Mouse (Mus musculus): ENCODE measurements at regions not wholly inside any gene's neighbourhood (a gene's known extent, or its start where the extent isn't known, plus 50 kb on each side); places are given as distances from the start of the nearest gene placed in this dataset.

GRCm38 (mm10) chr5:125843259-125843658 lies 311.7 kb downstream of the Tmem132b start:
- DNase-seq = no peak
- intact Hi-C loops (cut with DNase I; ENCODE audit: low total_unique reads) = no loop called here

GRCm38 (mm10) chr5:125849722-125850121 lies 318.1 kb downstream of the Tmem132b start:
- no peak for DNase-seq
- intact Hi-C loops (cut with DNase I; ENCODE audit: low total_unique reads) = no loop called here

GRCm38 (mm10) chr5:125876296-125876695 lies 344.7 kb downstream of the Tmem132b start:
- intact Hi-C loops (cut with DNase I; ENCODE audit: low total_unique reads) = no loop called here
- peak; percentile 3 for DNase-seq

GRCm38 (mm10) chr5:125888840-125889239 lies 357.3 kb downstream of the Tmem132b start:
- intact Hi-C loops (cut with DNase I; ENCODE audit: low total_unique reads) = no loop called here
- no peak for DNase-seq

- intact Hi-C loops (cut with DNase I; ENCODE audit: low total_unique reads) = no loop called here
- DNase-seq = no peak
Measured at GRCm38 (mm10) chr5:125893864-125894263, 362.3 kb downstream of the Tmem132b start.

- intact Hi-C loops (cut with DNase I; ENCODE audit: low total_unique reads) = no loop called here
Measured at GRCm38 (mm10) chr5:125902038-125902437, 370.5 kb downstream of the Tmem132b start.

GRCm38 (mm10) chr5:125904426-125904825 lies 372.9 kb downstream of the Tmem132b start:
- intact Hi-C loops (cut with DNase I; ENCODE audit: low total_unique reads) = no loop called here

More at GRCm38 (mm10) chr5:125902038-125902437, 370.5 kb downstream of the Tmem132b start:
- no peak for DNase-seq

DNA sequence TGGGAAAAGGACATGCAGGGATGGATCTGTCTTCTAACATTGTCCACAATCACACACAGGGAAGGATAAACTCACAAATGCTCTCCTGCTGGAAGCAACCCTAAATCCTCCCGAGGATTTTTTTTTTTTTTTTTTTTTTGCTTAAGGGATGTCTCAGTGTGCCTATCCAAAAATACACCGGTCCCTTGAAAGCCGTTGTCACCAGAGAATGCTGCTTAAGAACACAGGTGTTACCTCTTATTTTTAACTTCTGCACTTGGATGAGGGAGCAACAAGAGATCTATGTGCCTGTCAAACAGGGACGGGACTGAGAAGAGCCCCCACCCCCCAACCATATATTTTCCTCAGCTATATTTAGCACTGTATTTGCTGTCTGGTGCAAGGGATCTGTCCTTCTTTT lies 375.8 kb downstream of the Tmem132b start:
- DNase-seq = no peak
- intact Hi-C loops (cut with DNase I; ENCODE audit: low total_unique reads) = no loop called here

More at GRCm38 (mm10) chr5:125904426-125904825, 372.9 kb downstream of the Tmem132b start:
- DNase-seq = no peak

DNA sequence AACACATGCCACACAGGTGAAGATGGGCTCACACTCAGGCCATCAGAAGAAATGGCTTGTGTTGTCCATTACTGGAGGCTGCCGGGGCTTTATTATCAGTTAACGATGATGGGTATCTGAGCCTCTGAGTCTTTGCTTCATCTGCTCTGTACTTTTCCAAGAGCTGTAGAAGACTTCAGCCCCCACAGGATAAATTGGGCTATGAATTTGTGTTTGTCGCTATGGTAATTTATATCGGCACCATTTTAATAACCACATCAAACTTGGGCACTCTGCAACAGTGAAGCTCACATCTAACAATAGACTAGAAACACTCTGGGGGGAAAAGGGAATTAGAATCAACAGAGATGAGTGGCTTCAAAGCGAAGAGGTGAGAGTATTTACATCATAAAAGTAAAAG lies 376.3 kb downstream of the Tmem132b start:
- intact Hi-C loops (cut with DNase I; ENCODE audit: low total_unique reads) = no loop called here
- no peak for DNase-seq

- intact Hi-C loops (cut with DNase I; ENCODE audit: low total_unique reads) = no loop called here
- DNase-seq = no peak
Measured at GRCm38 (mm10) chr5:125915857-125916256, 384.3 kb downstream of the Tmem132b start.

DNA sequence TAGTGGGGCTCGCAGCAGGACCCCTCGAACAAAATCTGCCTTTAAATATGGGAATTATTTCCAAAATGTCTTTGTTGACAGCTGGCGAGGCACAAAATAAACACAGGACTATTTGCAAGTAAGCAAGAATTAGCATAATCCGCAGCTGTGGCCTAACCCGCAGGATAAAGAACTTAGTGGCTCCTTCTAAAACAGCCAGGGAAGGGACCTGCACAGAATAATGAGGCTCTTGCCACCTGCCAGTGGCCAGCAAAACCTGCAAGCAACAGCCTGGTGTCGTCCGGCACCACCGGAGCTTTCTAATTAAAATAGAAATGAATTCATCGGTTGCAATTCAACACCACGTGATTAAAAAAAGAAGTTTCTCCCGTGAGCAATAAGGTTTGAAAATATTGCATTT lies 389.4 kb downstream of the Tmem132b start:
- intact Hi-C loops (cut with DNase I; ENCODE audit: low total_unique reads) = no loop called here
- no peak for DNase-seq

DNA sequence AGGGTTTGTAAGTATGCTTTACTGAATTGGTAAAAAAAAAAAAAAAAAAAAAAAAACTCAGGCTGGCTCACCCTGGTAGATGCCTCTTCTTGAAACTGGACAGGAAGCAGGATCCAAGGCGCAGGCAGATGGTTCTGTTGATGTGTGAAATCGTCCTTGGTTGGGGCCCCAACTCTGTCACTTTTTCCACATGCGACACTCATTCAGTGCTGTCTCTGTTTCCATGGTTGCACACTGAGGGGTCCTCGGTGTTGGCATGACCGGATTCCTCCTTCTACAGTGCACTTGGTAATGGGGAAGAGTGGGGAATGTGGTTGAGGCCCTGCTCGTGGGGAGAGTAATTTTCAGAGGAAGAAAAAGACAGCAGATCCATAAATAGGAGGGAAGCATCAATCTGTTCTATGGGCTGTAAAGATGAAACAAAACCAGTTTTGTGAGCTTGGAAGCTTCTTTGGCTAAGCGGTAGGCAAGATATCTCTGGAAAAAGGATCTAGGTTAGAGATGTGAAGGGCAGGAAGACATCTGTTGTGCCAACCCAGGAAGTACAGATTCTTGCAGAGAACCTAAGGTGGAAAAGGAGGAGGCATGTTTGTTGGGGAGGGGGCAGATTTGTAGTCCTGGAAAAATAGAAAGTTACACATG lies 394.4 kb downstream of the Tmem132b start:
- intact Hi-C loops (cut with DNase I; ENCODE audit: low total_unique reads) = no loop called here
- no peak for DNase-seq

- intact Hi-C loops (cut with DNase I; ENCODE audit: low total_unique reads) = no loop called here
- DNase-seq = no peak
Measured at GRCm38 (mm10) chr5:125931502-125931901, 399.9 kb downstream of the Tmem132b start.

- no peak for DNase-seq
- intact Hi-C loops (cut with DNase I; ENCODE audit: low total_unique reads) = no loop called here
Measured at GRCm38 (mm10) chr5:125939416-125939815, 407.8 kb downstream of the Tmem132b start.

DNA sequence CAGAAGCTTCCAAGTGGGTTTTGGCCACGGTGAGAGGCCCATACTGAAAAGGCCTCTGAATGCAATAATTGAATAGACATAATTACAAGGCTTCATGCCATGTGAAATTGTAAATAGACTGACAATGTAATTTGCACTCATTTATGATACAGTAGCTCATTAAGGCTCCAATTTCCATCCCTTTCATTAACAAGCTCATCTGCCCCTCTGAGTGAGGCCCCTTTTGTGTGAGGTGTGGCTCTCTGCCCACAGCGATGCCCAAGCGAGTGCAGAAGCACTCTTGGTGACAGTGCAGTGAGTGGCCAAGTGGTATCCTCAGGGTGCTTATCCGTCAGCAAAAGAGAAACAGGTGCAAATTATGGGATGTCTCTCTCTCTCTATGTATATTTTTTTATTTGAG lies 415.2 kb downstream of the Tmem132b start:
- no peak for DNase-seq
- intact Hi-C loops (cut with DNase I; ENCODE audit: low total_unique reads) = no loop called here

DNA sequence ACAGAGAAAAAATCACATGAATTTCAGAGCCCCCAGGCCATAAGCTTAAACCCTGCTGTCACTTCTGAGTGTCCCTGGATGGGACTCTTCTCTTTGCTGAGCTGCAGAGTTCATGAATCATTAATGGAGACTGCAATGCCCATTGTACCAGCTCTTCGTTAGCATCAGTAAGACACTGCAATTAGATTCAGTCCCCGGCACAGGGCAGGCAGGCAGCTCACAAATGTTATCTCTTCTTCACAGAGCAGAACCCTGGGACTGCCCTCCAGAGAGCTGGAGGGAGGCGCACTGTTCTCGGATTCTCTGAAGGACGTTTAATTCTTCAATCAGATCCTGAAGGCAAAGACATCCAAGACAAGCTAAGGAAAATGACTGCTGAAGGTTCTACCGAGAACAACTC lies 420.1 kb downstream of the Tmem132b start:
- intact Hi-C loops (cut with DNase I; ENCODE audit: low total_unique reads) = no loop called here
- no peak for DNase-seq

DNA sequence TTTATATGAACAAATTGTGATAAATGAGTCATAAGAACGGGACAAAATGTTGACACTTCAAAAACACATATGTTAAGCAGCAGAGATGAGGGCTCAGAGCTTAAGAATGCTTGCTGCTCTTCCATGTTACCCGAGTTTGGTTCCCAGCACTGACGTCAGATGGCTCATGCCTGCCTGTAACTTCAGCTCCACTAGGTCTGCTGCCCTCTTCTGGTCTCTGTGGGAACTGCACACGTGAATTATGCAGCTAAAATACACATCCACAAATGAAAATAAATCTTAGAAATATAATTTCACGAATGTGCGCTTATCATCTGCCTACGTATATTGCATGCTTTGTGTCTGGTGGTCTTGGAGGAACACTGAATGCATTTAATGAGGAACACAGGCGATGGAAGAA lies 432.5 kb downstream of the Tmem132b start:
- DNase-seq = no peak
- intact Hi-C loops (cut with DNase I; ENCODE audit: low total_unique reads) = no loop called here

GRCm38 (mm10) chr5:125968151-125968550 lies 436.6 kb downstream of the Tmem132b start:
- no peak for DNase-seq
- intact Hi-C loops (cut with DNase I; ENCODE audit: low total_unique reads) = no loop called here

DNA sequence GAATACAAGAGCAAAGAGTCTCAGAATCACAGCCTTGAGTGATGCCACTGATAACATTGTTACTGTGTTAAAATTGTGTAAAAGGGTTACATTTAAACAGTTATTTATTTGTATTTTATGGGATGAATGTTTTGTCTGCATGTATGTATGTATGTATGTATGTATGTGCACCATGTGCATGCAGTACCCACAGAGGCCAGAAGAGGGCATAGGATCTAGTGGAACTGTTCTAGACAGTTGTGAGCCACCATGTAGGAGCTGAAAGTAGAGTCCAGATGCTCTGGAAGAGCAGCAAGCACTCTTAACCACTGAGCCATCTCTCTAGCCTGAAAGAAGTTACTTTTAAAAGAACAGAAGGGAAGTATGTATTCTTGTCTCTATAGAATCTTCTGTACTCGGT lies 442.5 kb downstream of the Tmem132b start:
- DNase-seq = no peak
- intact Hi-C loops (cut with DNase I; ENCODE audit: low total_unique reads) = no loop called here

- no peak for DNase-seq
- intact Hi-C loops (cut with DNase I; ENCODE audit: low total_unique reads) = no loop called here
Measured at GRCm38 (mm10) chr5:125979801-125980200, 448.2 kb downstream of the Tmem132b start.

- intact Hi-C loops (cut with DNase I; ENCODE audit: low total_unique reads) = no loop called here
- no peak for DNase-seq
Measured at GRCm38 (mm10) chr5:125985356-125985755, 453.8 kb downstream of the Tmem132b start.

- intact Hi-C loops (cut with DNase I; ENCODE audit: low total_unique reads) = no loop called here
- no peak for DNase-seq
Measured at GRCm38 (mm10) chr5:125997173-125997572, 465.6 kb downstream of the Tmem132b start.

Measured in gastrocnemius, postnatal 14 days (tissue).